Mouse (Mus musculus) heart, embryonic 11.5 days (tissue): Measurements from ENCODE around the gene Phf2. TPM values are rescaled to one million over a fixed set of nuclear protein-coding genes. Genes with fewer than 3 reads are reported as not detected.

ENCODE experiments used
- ATAC-seq: fragments of 200-750 bp; cut with Nextera tagmentation; replicated peaks from 2 replicates; pipeline ENCODE4 v1.8.0; 2017; ENCODE audit warnings: moderate library complexity; ENCODE audit not compliant: insufficient number of reproducible peaks, low FRiP score, low TSS enrichment
- H3K27ac ChIP-seq: fragments of 300-500 bp; sonication (generic); 2 replicates; pipeline ENCODE4 v1.5.1; 2014; ENCODE audit warnings: mild to moderate bottlenecking, low read depth, low read length
- H3K27me3 ChIP-seq: fragments of 300-500 bp; sonication (generic); 2 replicates; pipeline ENCODE4 v1.6.1; 2014; ENCODE audit warnings: mild to moderate bottlenecking, low read length, mixed read lengths; ENCODE audit not compliant: control insufficient read depth, insufficient read depth
- H3K36me3 ChIP-seq: fragments of 300-500 bp; sonication (generic); 2 replicates; pipeline ENCODE4 v1.6.1; 2014; ENCODE audit warnings: mild to moderate bottlenecking, low read length, moderate library complexity, mixed read lengths; ENCODE audit not compliant: control insufficient read depth, insufficient read depth
- H3K4me1 ChIP-seq: fragments of 300-500 bp; sonication (generic); 2 replicates; pipeline ENCODE4 v1.6.1; 2014; ENCODE audit warnings: low read length; ENCODE audit not compliant: control insufficient read depth, insufficient read depth
- H3K4me2 ChIP-seq: fragments of 300-500 bp; sonication (generic); 2 replicates; pipeline ENCODE4 v1.6.1; 2014; ENCODE audit warnings: mild to moderate bottlenecking, moderate library complexity
- H3K4me3 ChIP-seq: fragments of 300-500 bp; sonication (generic); 2 replicates; pipeline ENCODE4 v1.5.1; 2014; ENCODE audit warnings: low read depth, low read length
- H3K9ac ChIP-seq: fragments of 300-500 bp; sonication (generic); 2 replicates; pipeline ENCODE4 v1.6.1; 2014; ENCODE audit warnings: mild to moderate bottlenecking, low read depth, low read length, moderate library complexity
- H3K9me3 ChIP-seq: fragments of 300-500 bp; sonication (generic); replicated peaks from 2 replicates; pipeline ENCODE4 v1.6.1; 2016; ENCODE audit warnings: low read length; ENCODE audit not compliant: control insufficient read depth
- WGBS: fragments of 180-500 bp; shearing (Covaris S2); extraction: QIAGEN DNeasy Blood & Tissue Kit; methylation state at CpG from one replicate; pipeline ENCODE4 v1.1.7; 2014; ENCODE audit not compliant: insufficient replicate concordance; 5-methylcytosine and 5-hydroxymethylcytosine counted together
- polyA plus RNA-seq: library from polyadenylated mRNA; unstranded; fragments of >200 nt; fragmentation: Nextera tagmentation; extraction: Ambion mirVana; gene quantifications from 2 replicates; pipeline ENCODE4 v1.2.1, GENCODE M21; 2014

Gene Phf2
- polyA plus RNA-seq, 1 experiment from 2014 or later = 7.5 TPM

DNA sequence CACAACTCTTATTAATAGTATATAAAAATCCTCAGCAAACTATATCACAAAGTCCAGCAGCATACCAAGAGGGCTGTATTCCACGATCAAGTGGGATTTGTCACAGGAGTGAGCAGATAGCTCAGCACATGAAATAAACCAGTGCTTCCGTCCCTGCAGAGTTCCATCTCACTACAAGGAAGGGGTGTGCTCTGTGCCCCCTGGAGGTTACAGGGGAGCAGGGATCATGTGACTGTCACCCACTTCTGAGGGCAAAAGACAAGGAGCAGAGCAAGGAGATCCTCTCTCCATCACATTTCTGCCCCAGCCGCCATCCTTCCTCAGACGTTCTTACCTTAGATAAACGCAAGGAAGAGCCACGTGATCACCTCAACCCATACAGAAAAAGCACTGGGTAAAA lies 33.4 kb downstream of the Phf2 start:
- H3K4me1 ChIP-seq = peaks cover 20% of the 10 kb centered on the region
- ATAC-seq = no peak

DNA sequence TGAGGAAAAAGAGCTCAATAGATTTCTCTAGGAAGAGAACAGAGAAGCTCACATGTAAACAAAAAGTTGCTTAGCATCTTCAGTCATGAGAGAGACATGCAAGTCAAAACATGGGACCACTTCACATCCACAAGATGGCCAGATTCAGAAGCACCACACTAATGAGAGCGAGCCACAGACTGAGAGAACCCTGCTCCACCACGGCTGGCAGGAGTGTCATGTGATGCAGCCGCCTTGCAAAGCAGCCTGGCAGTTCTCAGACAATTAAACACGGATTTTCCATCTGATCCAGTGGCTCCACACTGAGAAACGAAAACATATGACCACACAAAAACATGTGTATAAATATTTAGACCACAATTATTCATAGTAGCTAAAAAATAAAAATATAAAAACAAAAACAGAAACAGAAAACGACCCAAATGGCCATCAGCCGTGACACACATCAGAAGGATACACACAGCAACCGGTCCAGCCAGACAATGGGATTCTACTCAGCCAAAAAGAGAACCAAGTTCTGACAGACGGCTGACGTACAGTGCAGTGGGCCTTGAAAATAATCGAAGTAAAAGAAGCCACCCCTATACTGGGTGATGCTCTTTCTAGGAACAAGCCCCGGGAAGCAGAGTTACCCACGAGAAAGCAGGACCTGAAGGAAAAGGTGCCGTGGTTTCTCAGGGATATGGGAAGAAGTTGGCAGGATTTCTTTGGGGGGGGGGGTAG lies 40.2 kb downstream of the Phf2 start:
- H3K27ac ChIP-seq = no peak overlapping the region
- no peaks in the 10 kb centered on the region for H3K9me3 ChIP-seq
- 84% methylated on average over 14 of the region's 14 CpGs for WGBS
- H3K9ac ChIP-seq = no peak overlapping the region
- peaks cover 4% of the 10 kb centered on the region for H3K4me1 ChIP-seq
- H3K4me2 ChIP-seq = no peak overlapping the region
- no peaks in the 10 kb centered on the region for H3K27me3 ChIP-seq
- no peak for ATAC-seq
- no peak overlapping the region for H3K4me3 ChIP-seq
- peaks cover 18% of the 10 kb centered on the region for H3K36me3 ChIP-seq

More for the DNA sequence above, 33.4 kb downstream of the Phf2 start:
- H3K27me3 ChIP-seq = no peaks in the 10 kb centered on the region
- no peak overlapping the region for H3K27ac ChIP-seq
- WGBS = 70% methylated on average over 6 of the region's 6 CpGs
- H3K4me3 ChIP-seq = no peak overlapping the region
- H3K9ac ChIP-seq = no peak overlapping the region
- no peak overlapping the region for H3K4me2 ChIP-seq
- H3K36me3 ChIP-seq = no peaks in the 10 kb centered on the region
- no peaks in the 10 kb centered on the region for H3K9me3 ChIP-seq

DNA sequence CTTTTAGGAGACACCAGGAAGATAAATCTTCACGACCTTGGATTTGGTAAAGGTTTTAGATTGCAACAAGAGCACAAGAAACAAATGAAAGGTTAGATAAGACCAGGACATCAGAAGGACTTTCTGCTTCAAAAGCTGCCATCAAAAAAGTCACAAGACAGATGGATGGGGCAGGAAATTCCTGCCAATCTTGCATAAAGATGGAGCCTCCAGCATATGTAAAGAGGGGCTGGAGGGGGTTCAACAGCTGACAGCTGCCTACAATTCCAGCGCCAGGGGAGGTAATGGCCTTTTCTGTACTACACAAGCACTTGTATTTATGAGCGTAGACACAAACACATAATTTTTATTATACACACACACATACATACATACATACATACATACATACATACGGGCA lies 41.1 kb downstream of the Phf2 start:
- no peak overlapping the region for H3K27ac ChIP-seq
- no peaks in the 10 kb centered on the region for H3K9me3 ChIP-seq
- H3K4me3 ChIP-seq = no peak overlapping the region
- no peaks in the 10 kb centered on the region for H3K4me1 ChIP-seq
- WGBS = 86% methylated on average over 4 of the region's 4 CpGs
- H3K4me2 ChIP-seq = no peak overlapping the region
- H3K27me3 ChIP-seq = no peaks in the 10 kb centered on the region
- H3K9ac ChIP-seq = no peak overlapping the region
- ATAC-seq = no peak
- H3K36me3 ChIP-seq = peaks cover 27% of the 10 kb centered on the region

DNA sequence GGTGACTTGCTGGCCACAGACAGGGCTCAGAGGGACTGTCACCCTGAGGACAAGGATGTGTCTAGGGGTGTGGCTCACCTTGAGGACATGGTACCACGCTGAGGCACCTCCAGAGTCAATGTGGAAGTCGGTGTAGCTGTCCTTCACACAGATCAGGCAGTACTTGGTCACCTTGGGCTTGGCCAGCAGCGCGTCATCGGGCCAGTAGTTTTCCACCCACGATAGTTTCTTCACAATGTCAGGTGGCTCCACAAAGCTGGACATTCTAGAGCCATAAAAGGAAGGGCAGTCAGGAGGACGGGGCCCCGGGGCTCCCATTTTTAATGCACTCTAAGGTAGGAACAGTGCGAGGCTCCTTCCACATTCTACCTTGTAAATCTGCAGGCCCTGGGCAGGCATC lies 48.0 kb downstream of the Phf2 start:
- 90% methylated on average over 9 of the region's 9 CpGs for WGBS
- ATAC-seq = no peak
- peaks cover 43% of the 10 kb centered on the region for H3K36me3 ChIP-seq

DNA sequence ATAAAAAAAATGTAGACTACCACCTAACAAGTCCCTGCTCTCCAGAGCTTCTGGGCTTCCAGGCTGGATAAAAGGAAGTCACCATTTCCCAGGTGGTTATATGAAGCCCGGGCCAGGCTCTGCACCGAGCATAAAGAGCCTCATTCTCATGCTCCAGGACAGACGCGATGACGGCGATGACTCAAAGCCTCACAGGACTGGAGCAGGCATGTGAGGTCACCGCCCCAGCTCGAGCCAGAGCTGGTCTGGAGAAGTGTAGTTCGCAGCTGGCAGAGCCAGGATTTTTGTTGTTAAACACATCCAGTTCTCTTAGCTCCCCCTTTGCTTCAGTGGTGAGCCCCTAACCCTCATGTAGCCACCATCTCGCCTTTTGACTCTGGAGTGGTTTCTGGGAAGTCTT lies 48.6 kb downstream of the Phf2 start:
- H3K36me3 ChIP-seq = peaks cover 41% of the 10 kb centered on the region
- no peaks in the 10 kb centered on the region for H3K9me3 ChIP-seq
- no peak overlapping the region for H3K4me3 ChIP-seq
- H3K4me2 ChIP-seq = no peak overlapping the region
- no peak overlapping the region for H3K9ac ChIP-seq
- no peak for ATAC-seq
- no peaks in the 10 kb centered on the region for H3K4me1 ChIP-seq
- H3K27ac ChIP-seq = no peak overlapping the region
- 81% methylated on average over 10 of the region's 10 CpGs for WGBS
- no peaks in the 10 kb centered on the region for H3K27me3 ChIP-seq

More for the DNA sequence above, 48.0 kb downstream of the Phf2 start:
- no peaks in the 10 kb centered on the region for H3K9me3 ChIP-seq
- no peak overlapping the region for H3K27ac ChIP-seq
- no peaks in the 10 kb centered on the region for H3K27me3 ChIP-seq
- H3K4me1 ChIP-seq = no peaks in the 10 kb centered on the region
- no peak overlapping the region for H3K4me3 ChIP-seq
- no peak overlapping the region for H3K9ac ChIP-seq
- H3K4me2 ChIP-seq = no peak overlapping the region

DNA sequence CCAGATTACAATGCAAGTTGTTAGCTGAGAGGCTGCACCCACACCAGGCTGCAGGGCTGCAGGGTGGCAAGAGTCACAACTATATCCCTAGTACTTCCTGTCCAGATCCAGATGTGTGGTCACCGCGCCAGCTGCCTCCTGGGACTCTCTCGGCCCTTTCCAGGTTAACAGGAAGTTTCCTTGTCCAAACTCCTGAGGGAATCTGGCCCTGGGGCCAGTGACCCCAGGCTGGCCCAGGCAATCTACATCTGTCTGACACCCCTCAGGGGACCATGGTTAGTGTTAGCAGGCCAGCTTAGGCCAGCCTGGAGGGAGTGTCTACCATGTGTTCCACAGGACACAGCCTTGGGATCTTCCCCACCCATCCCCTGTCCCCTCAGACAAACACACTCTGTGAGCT lies 51.8 kb downstream of the Phf2 start:
- no peaks in the 10 kb centered on the region for H3K4me1 ChIP-seq
- 63% methylated on average over 3 of the region's 3 CpGs for WGBS

DNA sequence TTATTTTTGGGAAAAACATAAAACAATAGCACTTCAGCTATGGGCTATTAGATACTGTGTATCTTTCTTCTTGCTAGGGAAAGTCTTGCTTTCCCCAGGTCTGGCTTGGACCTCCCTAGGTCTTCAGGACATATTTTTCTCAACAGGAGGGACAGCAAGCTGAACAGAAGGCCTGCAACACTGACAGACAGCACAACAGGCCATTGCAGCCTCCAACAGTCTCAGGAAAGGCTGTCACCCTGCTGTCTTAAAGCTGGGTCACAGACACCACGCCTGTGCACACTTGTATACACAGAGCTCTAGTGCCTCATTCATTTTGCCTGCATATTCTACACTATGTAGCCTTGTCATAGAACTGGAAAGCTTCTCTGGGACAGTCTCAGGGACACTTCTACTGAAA lies 56.5 kb downstream of the Phf2 start:
- no peak overlapping the region for H3K9ac ChIP-seq
- WGBS = 78% methylated on average over 1 of the region's 1 CpGs
- no peaks in the 10 kb centered on the region for H3K9me3 ChIP-seq
- H3K4me2 ChIP-seq = no peak overlapping the region
- no peaks in the 10 kb centered on the region for H3K27me3 ChIP-seq
- peaks cover 33% of the 10 kb centered on the region for H3K36me3 ChIP-seq
- peaks cover 14% of the 10 kb centered on the region for H3K4me1 ChIP-seq
- no peak overlapping the region for H3K27ac ChIP-seq
- H3K4me3 ChIP-seq = no peak overlapping the region
- ATAC-seq = no peak

More for the DNA sequence above, 51.8 kb downstream of the Phf2 start:
- no peaks in the 10 kb centered on the region for H3K27me3 ChIP-seq
- H3K36me3 ChIP-seq = peaks cover 42% of the 10 kb centered on the region
- no peak overlapping the region for H3K9ac ChIP-seq
- no peak for ATAC-seq
- no peak overlapping the region for H3K4me3 ChIP-seq
- H3K9me3 ChIP-seq = no peaks in the 10 kb centered on the region
- no peak overlapping the region for H3K27ac ChIP-seq
- H3K4me2 ChIP-seq = no peak overlapping the region

DNA sequence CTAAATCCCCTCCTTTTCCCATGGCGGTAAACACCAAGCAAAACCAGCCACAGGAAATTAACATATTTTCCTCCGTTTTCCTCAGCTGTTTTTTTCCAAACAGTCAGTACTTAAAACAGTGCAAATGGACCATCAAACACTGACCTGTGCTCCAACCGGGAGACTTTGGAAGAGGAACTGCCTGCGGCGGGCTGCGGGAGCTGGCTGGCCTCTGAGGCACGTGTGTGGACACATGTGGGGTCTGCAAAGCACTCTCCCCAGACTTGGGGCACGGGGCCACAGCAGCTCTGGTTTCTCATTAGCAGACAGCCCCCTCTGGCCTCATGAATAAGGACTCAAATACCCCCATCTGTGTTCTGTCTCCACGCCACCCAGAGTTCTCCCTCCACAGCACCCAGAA lies 59.9 kb downstream of the Phf2 start:
- Histone ChIP-seq H3K4me3 (no peak overlapping the region), H3K27me3 (no peaks in the 10 kb centered on the region), H3K36me3 (peaks cover 32% of the 10 kb centered on the region), H3K4me1 (peaks cover 17% of the 10 kb centered on the region), H3K4me2 (no peak overlapping the region), H3K9ac (no peak overlapping the region), H3K9me3 (no peaks in the 10 kb centered on the region), H3K27ac (no peak overlapping the region)
- WGBS = 81% methylated on average over 9 of the region's 9 CpGs
- ATAC-seq = no peak

DNA sequence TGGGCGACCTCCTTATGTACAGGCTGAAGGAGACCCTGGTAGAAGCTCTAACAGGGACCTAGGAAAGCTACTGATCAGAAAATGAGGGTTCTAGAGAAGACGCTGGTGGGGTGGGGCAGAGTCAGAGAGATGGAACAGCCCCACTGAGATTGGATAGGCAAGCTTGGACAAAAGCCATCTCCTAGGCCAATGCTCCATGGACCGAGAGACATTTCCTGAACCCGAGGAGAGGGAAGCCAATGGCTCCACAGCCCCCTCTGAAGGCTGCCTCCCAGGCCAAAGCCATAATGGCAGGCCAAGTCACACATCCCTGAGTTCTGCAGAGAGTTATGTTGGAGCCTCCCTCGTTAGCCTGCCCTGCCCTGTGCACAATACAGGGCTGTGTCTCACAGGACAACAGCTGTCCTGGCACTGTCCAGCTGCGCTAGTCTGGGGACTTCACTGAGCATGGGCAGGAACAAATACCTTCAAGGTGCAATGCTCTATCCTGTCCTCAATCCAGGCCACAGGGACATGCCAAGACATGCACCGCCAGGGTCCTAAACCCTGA lies 60.6 kb downstream of the Phf2 start:
- 78% methylated on average over 7 of the region's 7 CpGs for WGBS
- no peak for ATAC-seq
- H3K4me3 ChIP-seq = no peak overlapping the region
- no peak overlapping the region for H3K4me2 ChIP-seq
- no peak overlapping the region for H3K9ac ChIP-seq
- peaks cover 17% of the 10 kb centered on the region for H3K4me1 ChIP-seq
- peaks cover 28% of the 10 kb centered on the region for H3K36me3 ChIP-seq
- no peaks in the 10 kb centered on the region for H3K27me3 ChIP-seq
- no peaks in the 10 kb centered on the region for H3K9me3 ChIP-seq
- H3K27ac ChIP-seq = no peak overlapping the region
